Mouse (Mus musculus) spleen, postnatal 14 days (tissue): ENCODE results near the gene Hnrnpul1.

ENCODE experiments used
- DNase-seq, 2 experiments: peaks; one replicate each; pipeline ENCODE4 v3.0.0; 2021 to 2022; ENCODE audit warnings: low spot score in 2 of 2

The Hnrnpul1 gene

GRCm38 (mm10) chr7:25719761-25720610 is 34.6 kb downstream of the Hnrnpul1 start:
- DNase-seq: peak; percentile 49 to 66

GRCm38 (mm10) chr7:25718788-25719417 is 35.7 kb downstream of the Hnrnpul1 start, which contains the start of gene Ccdc97:
TSS of gene Ccdc97 (minus strand) at chr7:25719088.
- DNase-seq: peak; percentile 83 to 86

GRCm38 (mm10) chr7:25717478-25717877 is 37.1 kb downstream of the Hnrnpul1 start:
- DNase-seq: no peak

GRCm38 (mm10) chr7:25715731-25716271 is 38.8 kb downstream of the Hnrnpul1 start:
- no peak for DNase-seq

- no peak for DNase-seq
Observed at GRCm38 (mm10) chr7:25714581-25714980, 40.0 kb downstream of the Hnrnpul1 start.

- no peak for DNase-seq
Observed at GRCm38 (mm10) chr7:25712801-25713200, 41.8 kb downstream of the Hnrnpul1 start.

GRCm38 (mm10) chr7:25711731-25712197 is 42.8 kb downstream of the Hnrnpul1 start:
- DNase-seq: no peak

GRCm38 (mm10) chr7:25711165-25711564 is 43.4 kb downstream of the Hnrnpul1 start:
- no peak for DNase-seq

- no peak for DNase-seq
Observed at GRCm38 (mm10) chr7:25710519-25711130, 43.9 kb downstream of the Hnrnpul1 start.

GRCm38 (mm10) chr7:25709961-25710360 is 44.6 kb downstream of the Hnrnpul1 start:
- DNase-seq: no peak

GRCm38 (mm10) chr7:25707581-25708292 is 46.8 kb downstream of the Hnrnpul1 start:
- DNase-seq: no peak

GRCm38 (mm10) chr7:25706578-25707170 is 47.9 kb downstream of the Hnrnpul1 start:
- DNase-seq: no peak

- DNase-seq: no peak
Observed at GRCm38 (mm10) chr7:25705801-25706251, 48.7 kb downstream of the Hnrnpul1 start.

- DNase-seq: no peak
Observed at GRCm38 (mm10) chr7:25704716-25705364, 49.7 kb downstream of the Hnrnpul1 start.

- DNase-seq: no peak
Observed at GRCm38 (mm10) chr7:25703793-25704494, 50.6 kb downstream of the Hnrnpul1 start.

- no peak for DNase-seq
Observed at GRCm38 (mm10) chr7:25702350-25702749, 52.2 kb downstream of the Hnrnpul1 start.

- DNase-seq: no peak
Observed at GRCm38 (mm10) chr7:25700732-25701131, 53.8 kb downstream of the Hnrnpul1 start.

GRCm38 (mm10) chr7:25699851-25700250 is 54.7 kb downstream of the Hnrnpul1 start:
- no peak for DNase-seq

- no peak for DNase-seq
Observed at GRCm38 (mm10) chr7:25694104-25694503, 60.5 kb downstream of the Hnrnpul1 start.

GRCm38 (mm10) chr7:25690051-25690450 is 64.5 kb downstream of the Hnrnpul1 start:
- DNase-seq: no peak
